Mouse (Mus musculus): ENCODE results near the gene Nbr1. TPM values are rescaled to one million over a fixed set of nuclear protein-coding genes. Genes with fewer than 3 reads are reported as not detected.

The Nbr1 gene
- 34.5 TPM in 2 replicates for polyA plus RNA-seq (2015; fragmentation: Nextera tagmentation; extraction: Ambion mirVana)

DNA sequence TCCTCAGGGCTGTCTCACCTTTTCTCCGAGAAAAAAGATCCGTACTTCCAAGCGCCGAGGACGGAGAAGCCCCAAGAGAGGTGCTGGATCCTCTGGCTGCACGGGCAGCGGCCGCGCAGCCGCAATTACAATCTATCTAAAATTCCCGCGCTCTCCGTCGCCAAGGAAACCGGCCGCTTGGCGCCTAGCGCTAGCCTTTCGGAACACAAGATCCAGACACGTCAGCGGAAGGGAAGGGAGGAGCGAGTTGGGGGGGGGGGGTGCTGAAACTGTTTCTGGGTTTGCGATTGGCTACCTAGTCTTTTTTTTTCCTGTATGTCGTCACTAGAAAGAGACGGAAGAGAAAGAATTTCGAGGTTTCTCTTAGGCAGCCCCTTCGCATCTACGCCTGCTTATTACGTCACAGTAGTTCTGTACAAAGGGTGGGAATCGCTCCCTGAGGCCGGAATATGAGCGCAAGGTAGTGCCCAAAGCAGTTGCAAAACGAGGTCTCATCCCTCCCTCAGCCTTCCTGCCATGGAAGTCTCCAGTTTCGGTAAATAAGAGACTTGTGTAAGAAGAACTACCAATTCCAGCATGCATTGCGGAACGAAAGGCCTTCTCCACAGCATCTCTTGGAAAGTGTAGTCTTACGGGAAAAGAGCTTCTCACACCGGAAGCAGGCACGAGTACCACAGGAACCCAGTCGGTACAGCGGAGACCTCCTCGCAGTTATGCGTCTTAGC, at the start of gene Nbr1, which contains the start of gene Brca1:
Gene Nbr1, plus strand, starts transcription at position 399 of the 725 bp plus-strand sequence.
Gene Brca1, minus strand, starts transcription at position 205 of the 725 bp plus-strand sequence.
- peaks cover 8% of the 10 kb centered on the region; the same call in 1 of the 2 replicates for H3K36me3 ChIP-seq (ENCODE audit: control insufficient read depth, insufficient read depth, low read length)
- H3K9me3 ChIP-seq (ENCODE audit: control insufficient read depth, low read length) = no peaks in the 10 kb centered on the region
- TF ChIP-seq EP300 (optimal IDR thresholded peaks at IDR 0.05) = no peak
- TF ChIP-seq CTCF (IDR thresholded peaks at IDR 0.05; ENCODE audit: low read depth) = no peak
- peak within 1 kb of the TSS; percentile 84 for H3K4me3 ChIP-seq (ENCODE audit: low read depth, low read length)
- ATAC-seq (ENCODE audit: low FRiP score, low TSS enrichment) (peak; percentile 83), DNase-seq (ENCODE audit: low spot score) (peak; percentile 97)
- peak within 1 kb of the TSS; percentile 98 for H3K27ac ChIP-seq (replicated peaks)
- peaks cover 3% of the 10 kb centered on the region; the same call in 1 of the 2 replicates for H3K4me1 ChIP-seq (replicated peaks; ENCODE audit: control insufficient read depth, insufficient read depth)
- peak within 1 kb of the TSS; percentile 94 for H3K9ac ChIP-seq (ENCODE audit: low read length)
- no peaks in the 10 kb centered on the region for H3K27me3 ChIP-seq (ENCODE audit: control insufficient read depth, insufficient read depth, low read length)
- H3K4me2 ChIP-seq (replicated peaks; ENCODE audit: low read depth) = peak within 1 kb of the TSS; percentile 72
- WGBS = under 1% methylated on average over 43 of the region's 43 CpGs

DNA sequence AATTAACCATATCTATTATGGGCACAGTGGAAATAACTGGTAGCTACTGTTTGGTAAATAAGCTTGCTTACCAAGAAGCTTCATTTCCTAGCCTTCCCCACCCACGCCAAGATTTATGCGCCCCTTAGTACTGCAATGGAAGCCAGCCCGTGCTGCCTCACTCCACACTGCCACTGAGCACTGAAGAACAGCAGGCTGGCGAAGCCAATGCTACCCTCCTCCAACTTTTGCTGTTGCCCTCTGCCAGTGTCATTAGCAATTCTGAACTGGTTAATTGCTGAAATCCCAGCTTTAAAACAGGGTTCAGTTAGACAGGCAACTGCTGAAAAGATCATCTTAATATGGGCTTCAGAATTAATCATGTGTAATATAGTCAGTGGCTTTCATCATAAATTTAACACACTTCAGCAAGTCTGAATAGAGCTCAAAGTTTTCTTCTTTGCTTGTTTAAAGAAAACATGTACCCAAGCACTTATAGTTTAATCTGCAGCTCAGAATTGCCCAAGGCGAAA, 45.6 kb upstream of the Nbr1 start:
- no peaks in the 10 kb centered on the region for H3K4me1 ChIP-seq (replicated peaks; ENCODE audit: control insufficient read depth, insufficient read depth)
- H3K36me3 ChIP-seq (ENCODE audit: control insufficient read depth, insufficient read depth, low read length) = no peaks in the 10 kb centered on the region
- H3K4me3 ChIP-seq (ENCODE audit: low read depth, low read length) = no peak overlapping the region
- no peak for TF ChIP-seq EP300 (optimal IDR thresholded peaks at IDR 0.05)
- TF ChIP-seq CTCF (IDR thresholded peaks at IDR 0.05; ENCODE audit: low read depth) = no peak
- H3K27ac ChIP-seq (replicated peaks) = no peak overlapping the region
- no peak for DNase-seq (ENCODE audit: low spot score)
- H3K4me2 ChIP-seq (replicated peaks; ENCODE audit: low read depth) = no peak overlapping the region
- 93% methylated on average over 5 of the region's 5 CpGs for whole genome bisulfite sequencing
- no peaks in the 10 kb centered on the region for H3K27me3 ChIP-seq (ENCODE audit: control insufficient read depth, insufficient read depth, low read length)
- H3K9me3 ChIP-seq (ENCODE audit: control insufficient read depth, low read length) = no peaks in the 10 kb centered on the region
- H3K9ac ChIP-seq (ENCODE audit: low read length) = no peak overlapping the region
- ATAC-seq (ENCODE audit: low FRiP score, low TSS enrichment) = no peak

DNA sequence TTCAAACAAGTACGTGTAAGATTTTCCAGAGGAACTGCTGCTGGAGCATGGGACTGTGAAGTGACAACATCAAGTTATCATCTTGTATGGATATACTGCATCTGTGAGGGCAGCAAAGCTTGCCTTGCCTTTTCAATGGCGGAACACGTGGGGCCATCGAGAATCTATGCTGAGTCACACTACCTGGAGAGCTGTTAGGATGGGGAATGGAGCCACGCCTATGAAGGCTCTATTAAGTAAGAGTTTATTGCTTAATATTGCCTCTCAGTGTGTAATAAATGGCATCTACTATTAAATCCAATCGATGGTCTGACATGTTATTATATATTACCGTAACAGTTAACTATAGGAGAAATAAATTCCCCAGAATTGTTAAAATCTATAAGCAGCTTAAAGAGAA, 44.9 kb upstream of the Nbr1 start:
- Histone ChIP-seq H3K4me3 (ENCODE audit: low read depth, low read length) (no peak overlapping the region), H3K36me3 (ENCODE audit: control insufficient read depth, insufficient read depth, low read length) (no peaks in the 10 kb centered on the region), H3K27me3 (ENCODE audit: control insufficient read depth, insufficient read depth, low read length) (no peaks in the 10 kb centered on the region), H3K9me3 (ENCODE audit: control insufficient read depth, low read length) (no peaks in the 10 kb centered on the region), H3K4me2 (replicated peaks; ENCODE audit: low read depth) (no peak overlapping the region), H3K27ac (replicated peaks) (no peak overlapping the region), H3K4me1 (replicated peaks; ENCODE audit: control insufficient read depth, insufficient read depth) (no peaks in the 10 kb centered on the region), H3K9ac (ENCODE audit: low read length) (no peak overlapping the region)
- ATAC-seq (ENCODE audit: low FRiP score, low TSS enrichment) (no peak), DNase-seq (ENCODE audit: low spot score) (no peak)
- TF ChIP-seq CTCF (IDR thresholded peaks at IDR 0.05; ENCODE audit: low read depth) (no peak), EP300 (optimal IDR thresholded peaks at IDR 0.05) (no peak)
- WGBS = 79% methylated on average over 7 of the region's 7 CpGs

DNA sequence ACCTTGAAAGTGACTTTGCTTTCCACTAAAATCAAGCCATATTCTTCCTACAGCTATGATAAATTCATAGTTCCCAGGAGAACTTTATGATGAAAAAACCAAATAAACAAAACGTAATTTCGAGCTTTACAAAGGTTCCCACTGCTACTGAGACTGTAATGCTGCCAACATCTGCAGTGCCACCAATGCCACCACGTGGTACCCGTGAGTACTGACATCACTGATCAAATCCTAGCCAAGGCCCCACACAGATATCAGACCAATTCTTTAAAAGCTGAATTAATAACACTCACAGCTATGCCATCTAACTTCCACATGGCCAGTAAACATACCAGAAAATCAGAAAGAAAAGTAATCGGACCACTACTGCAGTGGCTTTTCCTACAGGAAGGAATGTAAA, 33.0 kb upstream of the Nbr1 start:
- H3K4me3 ChIP-seq (ENCODE audit: low read depth, low read length) = no peak overlapping the region
- ATAC-seq (ENCODE audit: low FRiP score, low TSS enrichment) = no peak
- no peaks in the 10 kb centered on the region for H3K4me1 ChIP-seq (replicated peaks; ENCODE audit: control insufficient read depth, insufficient read depth)
- DNase-seq (ENCODE audit: low spot score) = no peak
- no peak overlapping the region for H3K27ac ChIP-seq (replicated peaks)
- 81% methylated on average over 5 of the region's 5 CpGs for WGBS
- H3K9me3 ChIP-seq (ENCODE audit: control insufficient read depth, low read length) = no peaks in the 10 kb centered on the region
- no peaks in the 10 kb centered on the region for H3K27me3 ChIP-seq (ENCODE audit: control insufficient read depth, insufficient read depth, low read length)
- TF ChIP-seq EP300 (optimal IDR thresholded peaks at IDR 0.05) (no peak), CTCF (IDR thresholded peaks at IDR 0.05; ENCODE audit: low read depth) (peak; percentile 46)
- peaks cover 2% of the 10 kb centered on the region; the same call in 1 of the 2 replicates for H3K36me3 ChIP-seq (ENCODE audit: control insufficient read depth, insufficient read depth, low read length)
- H3K4me2 ChIP-seq (replicated peaks; ENCODE audit: low read depth) = no peak overlapping the region
- no peak overlapping the region for H3K9ac ChIP-seq (ENCODE audit: low read length)

DNA sequence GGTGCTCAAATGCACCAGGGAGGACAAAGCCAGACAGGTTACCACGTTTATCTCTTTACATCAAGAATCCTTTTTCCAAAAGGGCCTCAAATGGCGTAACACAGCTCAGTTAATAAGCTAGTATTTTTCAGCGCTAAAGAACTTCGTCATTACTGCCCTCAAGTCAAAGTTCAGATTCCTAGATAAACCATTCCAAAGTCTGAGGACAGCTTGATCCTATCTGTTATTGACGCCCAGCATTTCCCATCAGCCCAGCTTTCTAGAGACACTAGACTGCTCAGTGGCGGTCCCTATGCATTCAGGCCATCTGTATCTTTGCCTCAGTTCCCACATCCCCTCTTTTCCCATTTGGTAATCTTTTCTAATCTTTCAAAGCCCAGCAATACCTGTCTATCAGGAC, 32.6 kb upstream of the Nbr1 start:
- Histone ChIP-seq H3K4me1 (replicated peaks; ENCODE audit: control insufficient read depth, insufficient read depth) (no peaks in the 10 kb centered on the region), H3K36me3 (ENCODE audit: control insufficient read depth, insufficient read depth, low read length) (peaks cover 2% of the 10 kb centered on the region; the same call in 1 of the 2 replicates), H3K27ac (replicated peaks) (no peak overlapping the region), H3K9ac (ENCODE audit: low read length) (no peak overlapping the region), H3K4me2 (replicated peaks; ENCODE audit: low read depth) (no peak overlapping the region), H3K9me3 (ENCODE audit: control insufficient read depth, low read length) (no peaks in the 10 kb centered on the region), H3K27me3 (ENCODE audit: control insufficient read depth, insufficient read depth, low read length) (no peaks in the 10 kb centered on the region), H3K4me3 (ENCODE audit: low read depth, low read length) (no peak overlapping the region)
- DNase-seq (ENCODE audit: low spot score) (no peak), ATAC-seq (ENCODE audit: low FRiP score, low TSS enrichment) (no peak)
- 81% methylated on average over 6 of the region's 6 CpGs for WGBS
- TF ChIP-seq CTCF (IDR thresholded peaks at IDR 0.05; ENCODE audit: low read depth) (no peak), EP300 (optimal IDR thresholded peaks at IDR 0.05) (no peak)

DNA sequence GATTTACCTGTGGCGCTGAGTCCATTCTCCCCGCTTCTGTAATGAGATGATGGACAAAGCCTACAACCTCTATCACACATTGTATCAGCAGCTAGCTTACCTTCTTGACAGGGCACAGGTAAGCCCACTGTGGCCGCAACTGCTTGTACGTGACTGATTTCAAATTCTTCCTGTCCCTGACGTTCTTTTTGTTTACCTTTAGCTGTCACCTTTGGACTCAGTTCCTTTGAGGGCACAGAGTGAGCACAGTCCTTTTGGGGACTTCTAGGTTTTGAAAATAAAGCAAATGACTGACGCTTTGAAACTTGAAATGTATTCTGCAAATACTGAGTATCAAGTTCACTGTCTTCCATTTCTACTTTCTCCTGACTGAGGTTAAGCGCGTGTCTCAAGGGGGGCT, 27.5 kb upstream of the Nbr1 start:
- ATAC-seq (ENCODE audit: low FRiP score, low TSS enrichment) = no peak
- no peaks in the 10 kb centered on the region for H3K36me3 ChIP-seq (ENCODE audit: control insufficient read depth, insufficient read depth, low read length)

More for the DNA sequence above, 27.5 kb upstream of the Nbr1 start:
- Histone ChIP-seq H3K4me1 (replicated peaks; ENCODE audit: control insufficient read depth, insufficient read depth) (no peaks in the 10 kb centered on the region), H3K4me2 (replicated peaks; ENCODE audit: low read depth) (no peak overlapping the region), H3K4me3 (ENCODE audit: low read depth, low read length) (no peak overlapping the region), H3K9me3 (ENCODE audit: control insufficient read depth, low read length) (no peaks in the 10 kb centered on the region), H3K27me3 (ENCODE audit: control insufficient read depth, insufficient read depth, low read length) (no peaks in the 10 kb centered on the region), H3K27ac (replicated peaks) (no peak overlapping the region), H3K9ac (ENCODE audit: low read length) (no peak overlapping the region)
- WGBS = 75% methylated on average over 8 of the region's 8 CpGs
- DNase-seq (ENCODE audit: low spot score) = no peak
- TF ChIP-seq EP300 (optimal IDR thresholded peaks at IDR 0.05) (no peak), CTCF (IDR thresholded peaks at IDR 0.05; ENCODE audit: low read depth) (no peak)

Measured in stomach, postnatal 0 days (tissue).